Mouse (Mus musculus) heart, postnatal 14 days (tissue): ENCODE data around the gene Tex12. TPM values are rescaled to one million over a fixed set of nuclear protein-coding genes. Genes with fewer than 3 reads are reported as not detected.
A peak's percentile ranks its signal among the peaks of the same experiment; 100 is the strongest.

ENCODE experiments used
- DNase-seq, 2 experiments: peaks; one replicate each; pipeline ENCODE4 v3.0.0; 2021 to 2022
- intact Hi-C: fragments of 180-260 bp; cut with DNase I; formaldehyde crosslinking; loops from one replicate; pipeline ENCODE4 v1.15.1; 2025
- total RNA-seq, 2 experiments: library from RNA; stranded (reverse); gene quantifications; 2 replicates each; pipeline ENCODE4 v1.2.3; 2021

The Tex12 gene
- total RNA-seq, 2 experiments from 2014 or later = not detected

DNA sequence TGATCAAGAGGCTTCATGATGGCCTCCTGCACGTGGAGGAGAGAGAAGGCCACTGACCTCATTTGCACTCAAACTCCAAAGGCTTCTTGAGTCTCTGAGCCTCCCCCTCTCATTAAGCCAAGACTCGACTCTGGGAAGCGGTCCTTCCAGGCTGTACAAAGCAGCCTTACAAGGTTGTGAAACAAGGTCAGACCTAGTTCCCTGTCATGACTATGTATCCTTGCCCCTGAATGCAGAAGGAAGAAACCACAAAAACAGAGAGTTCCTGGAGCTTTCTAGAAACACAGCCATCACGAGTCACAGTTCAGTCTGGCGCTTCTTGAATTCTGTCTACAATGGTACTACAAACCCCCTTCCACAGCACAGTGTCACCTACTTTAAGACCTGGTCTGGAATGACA is 38.6 kb downstream of the Tex12 start:
- intact Hi-C loops = no loop called here
- no peak for DNase-seq

- intact Hi-C loops = no loop called here
- no peak for DNase-seq
These were observed 39.6 kb downstream of the Tex12 start for GRCm38 (mm10) chr9:50521562-50521961.

- intact Hi-C loops = no loop called here
- DNase-seq = no peak
These were observed 40.4 kb downstream of the Tex12 start for GRCm38 (mm10) chr9:50520748-50521147.

DNA sequence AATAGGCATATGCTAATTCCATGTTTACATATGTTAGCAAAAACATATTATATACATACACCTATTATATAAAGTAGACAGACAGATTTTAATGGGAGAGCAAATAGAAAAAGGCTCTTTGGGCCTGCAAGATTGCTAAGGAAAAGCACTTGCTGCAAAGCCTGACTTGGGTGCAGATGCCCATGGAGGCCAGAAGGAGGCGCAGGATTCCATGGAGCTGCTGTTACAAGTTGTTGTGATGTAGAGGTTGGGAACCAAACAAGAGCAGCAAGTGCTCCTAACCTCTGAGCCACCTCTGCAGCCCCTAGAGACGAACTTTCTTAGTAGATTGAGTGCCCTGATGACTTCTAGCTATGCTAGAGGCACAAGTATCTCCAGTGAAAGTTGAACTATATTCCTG is 42.3 kb downstream of the Tex12 start:
- intact Hi-C loops = no loop called here
- DNase-seq = peak in 1 of 2 experiments; percentile 41

DNA sequence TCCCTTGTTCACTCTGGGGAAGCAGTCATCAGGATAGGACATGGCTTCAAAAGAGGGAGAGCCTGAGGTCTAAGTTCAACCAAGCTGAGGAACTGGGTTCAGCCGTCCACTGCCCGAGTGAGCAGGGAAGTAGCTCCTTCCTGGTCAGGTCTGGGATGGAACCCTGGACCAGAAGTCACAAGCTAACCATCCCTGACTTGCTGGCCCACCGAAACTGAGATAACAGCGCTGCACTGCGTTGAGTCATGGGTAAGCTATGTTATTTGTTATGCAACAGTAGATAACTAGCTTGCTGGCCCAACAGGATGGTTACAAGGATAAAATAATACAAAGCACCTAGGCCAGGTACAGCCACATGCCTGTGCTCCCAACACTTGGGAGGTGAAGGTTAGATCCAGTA is 45.7 kb downstream of the Tex12 start:
- no peak for DNase-seq
- intact Hi-C loops = no loop called here

DNA sequence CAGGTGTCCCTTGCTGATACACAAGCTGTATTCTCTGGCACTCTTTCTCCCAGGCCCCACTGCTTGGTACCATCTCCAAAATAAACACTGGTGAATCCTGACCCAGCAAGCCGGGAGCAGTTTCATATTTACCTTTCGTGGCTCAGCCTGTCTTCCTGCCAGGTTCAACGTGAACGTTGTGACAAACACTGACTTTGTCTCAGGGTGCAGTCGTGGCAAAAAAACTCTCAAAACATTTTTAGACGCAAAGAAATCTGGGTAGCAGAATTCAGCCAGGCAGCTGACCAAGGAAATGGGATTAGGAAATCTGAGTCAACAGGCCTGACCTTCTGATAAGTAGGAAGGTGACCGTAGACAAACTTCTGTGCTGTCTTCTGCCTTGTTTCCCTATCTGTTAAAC is 53.6 kb downstream of the Tex12 start:
- DNase-seq = no peak
- intact Hi-C loops = no loop called here

Other genes with a start within 250 kb of the Tex12 start
- 100 to 1,000 TPM; 461 to 463 TPM for gene Rpl10-ps3, start 216.4 kb downstream of the Tex12 start, total RNA-seq
- 1 to 10 TPM; 1.5 to 2.2 TPM for gene Plet1, start 66.8 kb downstream of the Tex12 start, total RNA-seq
- 10 to 100 TPM; 25.5 to 29.4 TPM for gene Pts, start 32.6 kb downstream of the Tex12 start, total RNA-seq
- gene Il18, start 6.5 kb downstream of the Tex12 start, total RNA-seq = 1 to 10 TPM; 1.3 to 2.0 TPM
- under 1 TPM; 0.22 to 0.33 TPM for gene Bco2, start 6.1 kb downstream of the Tex12 start, total RNA-seq
- gene Sdhd, start 42.5 kb upstream of the Tex12 start, total RNA-seq = 100 to 1,000 TPM; 724 to 738 TPM
- gene Timm8b, start 42.6 kb upstream of the Tex12 start, total RNA-seq = 100 to 1,000 TPM; 216 to 232 TPM
- gene Pih1d2, start 56.0 kb upstream of the Tex12 start, total RNA-seq = under 1 TPM; 0.22 to 0.88 TPM
- gene Nkapd1, start 56.1 kb upstream of the Tex12 start, total RNA-seq = 10 to 100 TPM; 14.7 to 14.8 TPM
- gene Dlat, start 98.5 kb upstream of the Tex12 start, total RNA-seq = 100 to 1,000 TPM; 392 to 414 TPM
- gene Dixdc1, start 178.2 kb upstream of the Tex12 start, total RNA-seq = 1 to 10 TPM; 4.0 to 6.2 TPM
- gene 2310030G06Rik, start 185.2 kb upstream of the Tex12 start, total RNA-seq = 1 to 10 TPM; 2.0 to 3.2 TPM
- gene Cryab, start 190.0 kb upstream of the Tex12 start, total RNA-seq = 1,000 to 10,000 TPM; 1,337 to 1,386 TPM
- 100 to 1,000 TPM; 128 to 131 TPM for gene Hspb2, start 191.0 kb upstream of the Tex12 start, total RNA-seq
- 1 to 10 TPM; 5.7 to 6.0 TPM for gene Fdxacb1, start 206.9 kb upstream of the Tex12 start, total RNA-seq
- gene Alg9, start 213.7 kb upstream of the Tex12 start, total RNA-seq = 10 to 100 TPM in 1 of 2 experiments, 1 to 10 TPM in 1; 9.9 to 10.1 TPM
- gene 1110032A03Rik, start 214.2 kb upstream of the Tex12 start, total RNA-seq = 10 to 100 TPM in 1 of 2 experiments, 1 to 10 TPM in 1; 7.9 to 10.4 TPM